Mouse (Mus musculus) neural tube, embryonic 12.5 days (tissue): ENCODE measurements around the gene Tspan15. TPM values are rescaled to one million over a fixed set of nuclear protein-coding genes. Genes with fewer than 3 reads are reported as not detected.

Experiments
- ATAC-seq: fragments of 200-750 bp; cut with Nextera tagmentation; 2 replicates; pipeline ENCODE4 v1.8.0; 2017; ENCODE audit warnings: low read depth, mild to moderate bottlenecking, moderate TSS enrichment, moderate library complexity; ENCODE audit not compliant: low FRiP score
- H3K27ac ChIP-seq: fragments of 300-500 bp; sonication (generic); 2 replicates; pipeline ENCODE4 v1.5.1; 2016
- H3K27me3 ChIP-seq: fragments of 300-500 bp; sonication (generic); replicated peaks from 2 replicates; pipeline ENCODE4 v1.6.1; 2016; ENCODE audit warnings: mild to moderate bottlenecking
- H3K36me3 ChIP-seq: fragments of 300-500 bp; sonication (generic); 2 replicates; pipeline ENCODE4 v1.6.1; 2016; ENCODE audit warnings: mild to moderate bottlenecking
- H3K4me1 ChIP-seq: fragments of 300-500 bp; sonication (generic); 2 replicates; pipeline ENCODE4 v1.6.1; 2016
- H3K4me2 ChIP-seq: fragments of 300-500 bp; sonication (generic); replicated peaks from 2 replicates; pipeline ENCODE4 v1.6.1; 2016; ENCODE audit warnings: mild to moderate bottlenecking
- H3K4me3 ChIP-seq: fragments of 300-500 bp; sonication (generic); 2 replicates; pipeline ENCODE4 v1.5.1; 2016
- H3K9ac ChIP-seq: fragments of 300-500 bp; sonication (generic); 2 replicates; pipeline ENCODE4 v1.6.1; 2016; ENCODE audit warnings: mild to moderate bottlenecking
- H3K9me3 ChIP-seq: fragments of 300-500 bp; sonication (generic); 2 replicates; pipeline ENCODE4 v1.6.1; 2016; ENCODE audit warnings: mild to moderate bottlenecking
- WGBS: fragments of 180-500 bp; shearing (Covaris S2); methylation state at CpG from one replicate; pipeline ENCODE4 v1.1.7; 2016; 5-methylcytosine and 5-hydroxymethylcytosine counted together
- polyA plus RNA-seq: library from polyadenylated mRNA; unstranded; fragments of >200 nt; fragmentation: Nextera tagmentation; extraction: Ambion mirVana; gene quantifications from 2 replicates; pipeline ENCODE4 v1.2.1, GENCODE M21; 2016

The Tspan15 gene
- polyA plus RNA-seq, 1 experiment from 2014 or later = 15.5 TPM

GRCm38 (mm10) chr10:62247815-62248214 is 16.8 kb upstream of the Tspan15 start:
- Histone ChIP-seq H3K9me3 (no peaks in the 10 kb centered on the region), H3K4me2 (no peak overlapping the region), H3K27me3 (no peaks in the 10 kb centered on the region), H3K27ac (no peak overlapping the region), H3K4me3 (no peak overlapping the region), H3K36me3 (no peaks in the 10 kb centered on the region), H3K4me1 (no peaks in the 10 kb centered on the region), H3K9ac (no peak overlapping the region)
- ATAC-seq = no peak
- 83% methylated on average over 8 of the region's 8 CpGs for WGBS

GRCm38 (mm10) chr10:62247156-62247555 is 16.1 kb upstream of the Tspan15 start:
- no peaks in the 10 kb centered on the region for H3K36me3 ChIP-seq
- no peaks in the 10 kb centered on the region for H3K9me3 ChIP-seq
- 78% methylated on average over 3 of the region's 3 CpGs for WGBS
- H3K4me2 ChIP-seq = no peak overlapping the region
- H3K4me3 ChIP-seq = no peak overlapping the region
- no peaks in the 10 kb centered on the region for H3K4me1 ChIP-seq
- H3K27ac ChIP-seq = no peak overlapping the region
- no peak overlapping the region for H3K9ac ChIP-seq
- H3K27me3 ChIP-seq = peaks cover 1% of the 10 kb centered on the region; the same call in 1 of the 2 replicates
- no peak for ATAC-seq

- WGBS = 95% methylated on average over 9 of the region's 9 CpGs
- Histone ChIP-seq H3K9me3 (no peaks in the 10 kb centered on the region), H3K27ac (no peak overlapping the region), H3K4me2 (no peak overlapping the region), H3K9ac (no peak overlapping the region), H3K27me3 (peaks cover 3% of the 10 kb centered on the region; the same call in 1 of the 2 replicates), H3K4me3 (no peak overlapping the region), H3K4me1 (no peaks in the 10 kb centered on the region), H3K36me3 (no peaks in the 10 kb centered on the region)
- ATAC-seq = no peak
These were observed 13.0 kb upstream of the Tspan15 start for GRCm38 (mm10) chr10:62244067-62244466.

- no peak for ATAC-seq
- H3K4me3 ChIP-seq = no peak overlapping the region
- no peaks in the 10 kb centered on the region for H3K9me3 ChIP-seq
- 59% methylated on average over 13 of the region's 13 CpGs for WGBS
- H3K4me1 ChIP-seq = no peaks in the 10 kb centered on the region
- H3K9ac ChIP-seq = no peak overlapping the region
- no peaks in the 10 kb centered on the region for H3K36me3 ChIP-seq
- no peak overlapping the region for H3K27ac ChIP-seq
- H3K27me3 ChIP-seq = peaks cover 3% of the 10 kb centered on the region; the same call in 1 of the 2 replicates
- no peak overlapping the region for H3K4me2 ChIP-seq
These were observed 11.8 kb upstream of the Tspan15 start for GRCm38 (mm10) chr10:62242896-62243295.

GRCm38 (mm10) chr10:62242358-62242757 is 11.3 kb upstream of the Tspan15 start:
- Histone ChIP-seq H3K27me3 (peaks cover 3% of the 10 kb centered on the region; the same call in 1 of the 2 replicates), H3K4me3 (no peak overlapping the region), H3K9me3 (no peaks in the 10 kb centered on the region), H3K4me2 (no peak overlapping the region), H3K4me1 (no peaks in the 10 kb centered on the region), H3K9ac (no peak overlapping the region), H3K36me3 (no peaks in the 10 kb centered on the region), H3K27ac (no peak overlapping the region)
- 80% methylated on average over 10 of the region's 10 CpGs for WGBS
- ATAC-seq = no peak

GRCm38 (mm10) chr10:62239270-62239669 is 8.2 kb upstream of the Tspan15 start:
- no peak for ATAC-seq
- no peak overlapping the region for H3K9ac ChIP-seq
- H3K4me2 ChIP-seq = no peak overlapping the region
- no peaks in the 10 kb centered on the region for H3K4me1 ChIP-seq
- peaks cover 3% of the 10 kb centered on the region; the same call in 1 of the 2 replicates for H3K27me3 ChIP-seq
- no peak overlapping the region for H3K4me3 ChIP-seq
- no peak overlapping the region for H3K27ac ChIP-seq
- H3K36me3 ChIP-seq = no peaks in the 10 kb centered on the region
- 64% methylated on average over 6 of the region's 6 CpGs for WGBS
- H3K9me3 ChIP-seq = no peaks in the 10 kb centered on the region

GRCm38 (mm10) chr10:62238688-62239087 is 7.6 kb upstream of the Tspan15 start:
- H3K27me3 ChIP-seq = peaks cover 3% of the 10 kb centered on the region; the same call in 1 of the 2 replicates

GRCm38 (mm10) chr10:62237205-62237604 is 6.2 kb upstream of the Tspan15 start:
- Histone ChIP-seq H3K4me3 (no peak overlapping the region), H3K9ac (no peak overlapping the region), H3K27me3 (peaks cover 2% of the 10 kb centered on the region; the same call in 1 of the 2 replicates), H3K27ac (no peak overlapping the region), H3K36me3 (no peaks in the 10 kb centered on the region), H3K9me3 (no peaks in the 10 kb centered on the region), H3K4me1 (no peaks in the 10 kb centered on the region), H3K4me2 (no peak overlapping the region)
- ATAC-seq = no peak
- WGBS = 87% methylated on average over 10 of the region's 10 CpGs

More at GRCm38 (mm10) chr10:62238688-62239087, 7.6 kb upstream of the Tspan15 start:
- WGBS = 96% methylated on average over 3 of the region's 3 CpGs
- Histone ChIP-seq H3K27ac (no peak overlapping the region), H3K9ac (no peak overlapping the region), H3K9me3 (no peaks in the 10 kb centered on the region), H3K4me2 (no peak overlapping the region), H3K4me3 (no peak overlapping the region), H3K4me1 (no peaks in the 10 kb centered on the region), H3K36me3 (no peaks in the 10 kb centered on the region)
- no peak for ATAC-seq

GRCm38 (mm10) chr10:62236165-62236564 is 5.1 kb upstream of the Tspan15 start:
- no peak overlapping the region for H3K4me2 ChIP-seq
- no peak for ATAC-seq
- 86% methylated on average over 6 of the region's 6 CpGs for WGBS
- H3K27me3 ChIP-seq = no peaks in the 10 kb centered on the region
- H3K4me1 ChIP-seq = no peaks in the 10 kb centered on the region
- no peaks in the 10 kb centered on the region for H3K9me3 ChIP-seq
- H3K9ac ChIP-seq = no peak overlapping the region
- no peaks in the 10 kb centered on the region for H3K36me3 ChIP-seq
- no peak overlapping the region for H3K27ac ChIP-seq
- no peak overlapping the region for H3K4me3 ChIP-seq

- Histone ChIP-seq H3K36me3 (no peaks in the 10 kb centered on the region), H3K4me1 (no peaks in the 10 kb centered on the region), H3K4me2 (no peak overlapping the region; the same call in 1 of the 2 replicates), H3K27me3 (no peaks in the 10 kb centered on the region), H3K9me3 (no peaks in the 10 kb centered on the region), H3K27ac (no peak overlapping the region), H3K9ac (no peak overlapping the region), H3K4me3 (no peak overlapping the region)
- WGBS = 87% methylated on average over 3 of the region's 3 CpGs
- no peak for ATAC-seq
These were observed 760 bp upstream of the Tspan15 start for GRCm38 (mm10) chr10:62231811-62232210.

GRCm38 (mm10) chr10:62231395-62231732 is 313 bp upstream of the Tspan15 start:
- peak; percentile 67 for ATAC-seq
- 2% methylated on average over 13 of the region's 13 CpGs for WGBS

GRCm38 (mm10) chr10:62228126-62228525 is 2.9 kb downstream of the Tspan15 start:
- H3K4me1 ChIP-seq = no peaks in the 10 kb centered on the region
- no peak overlapping the region for H3K27ac ChIP-seq
- H3K9me3 ChIP-seq = no peaks in the 10 kb centered on the region
- no peak overlapping the region for H3K4me3 ChIP-seq
- no peaks in the 10 kb centered on the region for H3K36me3 ChIP-seq
- H3K4me2 ChIP-seq = no peak overlapping the region
- no peak overlapping the region for H3K9ac ChIP-seq
- ATAC-seq = no peak
- H3K27me3 ChIP-seq = no peaks in the 10 kb centered on the region
- WGBS = 73% methylated on average over 6 of the region's 6 CpGs

More at GRCm38 (mm10) chr10:62231395-62231732, 313 bp upstream of the Tspan15 start:
- no peaks in the 10 kb centered on the region for H3K4me1 ChIP-seq
- peak overlapping the region; percentile 84 for H3K4me2 ChIP-seq
- peak overlapping the region; percentile 50 for H3K4me3 ChIP-seq
- H3K36me3 ChIP-seq = no peaks in the 10 kb centered on the region
- H3K27ac ChIP-seq = no peak overlapping the region
- H3K27me3 ChIP-seq = no peaks in the 10 kb centered on the region
- no peak overlapping the region for H3K9ac ChIP-seq
- H3K9me3 ChIP-seq = no peaks in the 10 kb centered on the region

GRCm38 (mm10) chr10:62225839-62226238 is 5.2 kb downstream of the Tspan15 start:
- 82% methylated on average over 7 of the region's 7 CpGs for WGBS
- Histone ChIP-seq H3K4me3 (no peak overlapping the region), H3K27ac (no peak overlapping the region), H3K9me3 (no peaks in the 10 kb centered on the region), H3K4me1 (no peaks in the 10 kb centered on the region), H3K4me2 (no peak overlapping the region), H3K36me3 (no peaks in the 10 kb centered on the region), H3K9ac (no peak overlapping the region), H3K27me3 (no peaks in the 10 kb centered on the region)
- ATAC-seq = no peak
